Mouse (Mus musculus): ENCODE results near the gene Lysmd4.

Gene Lysmd4

GRCm38 (mm10) chr7:67353667-67354066 lies 131.3 kb downstream of the Lysmd4 start:
- no peak for DNase-seq

DNA sequence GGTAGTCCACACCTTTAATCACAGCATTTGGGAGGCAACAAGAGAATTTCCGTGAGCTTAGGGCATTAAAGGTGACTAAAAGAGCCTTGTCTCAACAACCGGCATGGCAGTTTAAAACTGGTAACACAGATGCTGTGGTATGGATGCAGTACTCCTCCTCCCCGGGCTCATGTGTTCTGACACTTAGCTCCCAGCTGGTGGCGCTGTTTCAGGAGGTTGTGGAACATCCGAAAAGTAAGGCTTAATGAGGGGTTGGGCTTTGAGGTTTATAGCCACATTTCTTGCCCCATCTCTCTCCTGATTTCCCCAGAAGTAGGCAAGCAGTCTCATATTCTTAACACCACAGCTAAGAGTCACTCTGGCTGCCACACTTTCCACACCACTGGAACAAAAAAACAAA lies 133.5 kb downstream of the Lysmd4 start:
- no peak for DNase-seq
